Mouse (Mus musculus) intestine, embryonic 16.5 days (tissue): ENCODE results near the gene Zpbp2. TPM values are rescaled to one million over a fixed set of nuclear protein-coding genes. Genes with fewer than 3 reads are reported as not detected.

Source experiments
- ATAC-seq: fragments of 200-750 bp; cut with Nextera tagmentation; 2 replicates; pipeline ENCODE4 v1.8.0; 2017; ENCODE audit warnings: moderate TSS enrichment, moderate library complexity
- H3K27ac ChIP-seq: fragments of 300-500 bp; sonication (generic); 2 replicates; pipeline ENCODE4 v1.5.1; 2014; ENCODE audit warnings: mild to moderate bottlenecking, low read length
- H3K27me3 ChIP-seq: fragments of 300-500 bp; sonication (generic); replicated peaks from 2 replicates; pipeline ENCODE4 v1.6.1; 2014; ENCODE audit warnings: low read length, control low read depth, mixed read lengths; ENCODE audit not compliant: control insufficient read depth, insufficient read depth
- H3K36me3 ChIP-seq: fragments of 300-500 bp; sonication (generic); 2 replicates; pipeline ENCODE4 v1.6.1; 2014; ENCODE audit warnings: low read length, control low read depth; ENCODE audit not compliant: control insufficient read depth, insufficient read depth
- H3K4me1 ChIP-seq: fragments of 300-500 bp; sonication (generic); 2 replicates; pipeline ENCODE4 v1.6.1; 2014; ENCODE audit warnings: low read length, control low read depth, mixed read lengths; ENCODE audit not compliant: control insufficient read depth, insufficient read depth
- H3K4me2 ChIP-seq: fragments of 300-500 bp; sonication (generic); 2 replicates; pipeline ENCODE4 v1.6.1; 2014; ENCODE audit warnings: low read depth, low read length, control low read depth
- H3K4me3 ChIP-seq: fragments of 300-500 bp; sonication (generic); 2 replicates; pipeline ENCODE4 v1.5.1; 2014; ENCODE audit warnings: mild to moderate bottlenecking, low read length
- H3K9ac ChIP-seq: fragments of 300-500 bp; sonication (generic); 2 replicates; pipeline ENCODE4 v1.6.1; 2014; ENCODE audit warnings: low read depth, low read length
- H3K9me3 ChIP-seq: fragments of 300-500 bp; sonication (generic); 2 replicates; pipeline ENCODE4 v1.6.1; 2016; ENCODE audit warnings: low read length, control low read depth; ENCODE audit not compliant: control insufficient read depth
- WGBS: fragments of 180-500 bp; shearing (Covaris S2); extraction: QIAGEN DNeasy Blood & Tissue Kit; methylation state at CpG from one replicate; pipeline ENCODE4 v1.1.7; 2014; 5-methylcytosine and 5-hydroxymethylcytosine counted together
- polyA plus RNA-seq: library from polyadenylated mRNA; unstranded; fragments of >200 nt; fragmentation: Nextera tagmentation; extraction: Ambion mirVana; gene quantifications from 2 replicates; pipeline ENCODE4 v1.2.1, GENCODE M21; 2015

Gene Zpbp2
- 0.92 and 1.0 TPM in 2 replicates for polyA plus RNA-seq

DNA sequence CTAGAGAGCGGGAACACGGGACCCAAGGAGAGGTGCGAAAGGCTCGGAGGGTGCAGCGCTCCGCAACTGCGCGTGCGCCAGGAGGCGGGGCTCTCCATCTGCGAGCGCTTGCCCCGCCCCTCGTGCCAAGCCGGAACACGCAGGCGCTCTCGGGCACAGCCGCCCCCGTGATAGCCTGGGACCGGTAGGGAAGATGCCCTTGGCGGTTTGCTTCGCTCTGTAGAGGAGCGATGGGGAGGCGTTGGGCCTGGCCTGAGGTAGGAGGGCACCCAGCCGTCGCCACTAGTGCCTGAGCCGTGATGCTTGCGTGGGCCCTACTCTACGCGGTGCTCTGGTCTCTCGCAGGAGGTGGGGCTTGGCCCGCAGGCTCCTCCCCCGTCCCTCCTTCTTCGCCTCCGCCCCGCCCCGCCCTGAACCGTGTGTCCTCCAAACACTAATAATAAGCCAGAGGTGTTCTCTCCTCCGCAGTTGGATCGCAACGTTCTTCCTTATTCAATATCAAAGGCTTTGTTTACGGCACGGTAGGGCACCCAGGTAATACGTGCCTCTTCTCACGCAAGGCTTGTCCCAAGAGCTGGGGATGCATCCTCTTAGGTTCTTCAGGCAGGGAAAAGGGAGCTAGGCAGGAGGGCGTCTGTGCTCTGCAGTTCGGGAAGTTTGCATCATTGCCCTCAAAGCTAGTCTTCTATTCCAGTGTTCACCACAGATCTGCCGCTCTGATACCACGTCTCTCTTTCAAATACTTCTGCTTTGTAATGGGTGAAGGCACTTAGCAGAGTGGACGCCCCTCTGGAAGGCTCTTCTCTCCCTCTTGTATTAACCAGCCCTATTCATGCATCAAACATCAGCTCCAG lies at the start of gene Zpbp2:
TSS of gene Zpbp2 (plus strand) at position 123 of the 854 bp plus-strand sequence.
- peaks cover 2% of the 10 kb centered on the region; the same call in 1 of the 2 replicates for H3K9me3 ChIP-seq
- under 1% methylated on average over 51 of the region's 51 CpGs for WGBS
- peak within 1 kb of the TSS; percentile 50 for H3K27ac ChIP-seq
- peaks cover 9% of the 10 kb centered on the region; the same call in 1 of the 2 replicates for H3K4me1 ChIP-seq
- H3K9ac ChIP-seq = peak within 1 kb of the TSS; percentile 79
- peak within 1 kb of the TSS; percentile 76 for H3K4me3 ChIP-seq
- H3K4me2 ChIP-seq = peak within 1 kb of the TSS; percentile 57
- peak; percentile 99 for ATAC-seq
- peaks cover 15% of the 10 kb centered on the region for H3K27me3 ChIP-seq
- no peaks in the 10 kb centered on the region for H3K36me3 ChIP-seq

DNA sequence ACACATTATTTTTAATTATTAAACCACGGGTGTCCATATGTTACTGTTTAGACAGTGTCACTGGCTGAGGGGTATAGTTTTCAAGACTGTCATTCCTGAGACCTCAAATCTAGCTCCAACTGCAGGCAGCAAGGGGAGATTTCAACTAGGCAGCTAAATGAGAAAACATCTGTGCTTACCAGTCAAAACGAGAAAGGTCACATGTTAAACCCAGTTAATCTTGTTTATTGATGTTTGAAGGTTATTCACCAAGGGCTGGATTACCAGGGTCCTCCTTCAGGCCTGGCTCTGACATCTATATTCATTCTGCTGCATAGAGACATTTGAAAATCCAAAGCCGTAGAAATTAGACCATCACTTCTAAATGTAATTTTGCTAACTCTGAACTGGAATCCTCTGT lies 46.0 kb upstream of the Zpbp2 start:
- no peaks in the 10 kb centered on the region for H3K4me1 ChIP-seq
- H3K4me3 ChIP-seq = no peak overlapping the region
- no peaks in the 10 kb centered on the region for H3K27me3 ChIP-seq
- no peak overlapping the region for H3K4me2 ChIP-seq
- no peaks in the 10 kb centered on the region for H3K36me3 ChIP-seq
- H3K27ac ChIP-seq = no peak overlapping the region
- WGBS = 51% methylated on average over 3 of the region's 3 CpGs
- ATAC-seq = no peak
- no peak overlapping the region for H3K9ac ChIP-seq
- H3K9me3 ChIP-seq = no peaks in the 10 kb centered on the region

DNA sequence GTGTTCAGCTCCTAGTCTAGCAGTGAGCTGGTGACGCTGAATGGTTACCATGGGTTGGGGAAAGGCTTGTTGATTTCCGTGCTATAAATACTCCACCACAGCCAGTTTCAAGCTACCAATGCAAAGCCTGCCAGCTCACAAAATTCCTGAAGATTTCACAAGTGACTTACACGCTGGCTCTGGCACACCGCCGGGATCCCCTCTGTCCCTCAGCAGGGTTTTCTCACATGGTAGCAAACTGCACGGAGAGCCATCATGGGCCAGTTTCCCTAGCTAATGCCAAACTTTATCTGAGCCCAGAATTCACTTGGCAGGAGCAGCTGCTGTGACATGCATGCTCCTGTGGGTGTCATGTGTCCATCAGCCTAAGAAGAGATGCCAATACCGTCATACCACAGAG lies 41.5 kb upstream of the Zpbp2 start:
- H3K27ac ChIP-seq = no peak overlapping the region
- ATAC-seq = no peak
- WGBS = 79% methylated on average over 7 of the region's 7 CpGs
- no peaks in the 10 kb centered on the region for H3K27me3 ChIP-seq
- H3K4me3 ChIP-seq = no peak overlapping the region
- no peak overlapping the region for H3K9ac ChIP-seq
- no peak overlapping the region for H3K4me2 ChIP-seq
- no peaks in the 10 kb centered on the region for H3K9me3 ChIP-seq
- no peaks in the 10 kb centered on the region for H3K36me3 ChIP-seq
- H3K4me1 ChIP-seq = no peaks in the 10 kb centered on the region

DNA sequence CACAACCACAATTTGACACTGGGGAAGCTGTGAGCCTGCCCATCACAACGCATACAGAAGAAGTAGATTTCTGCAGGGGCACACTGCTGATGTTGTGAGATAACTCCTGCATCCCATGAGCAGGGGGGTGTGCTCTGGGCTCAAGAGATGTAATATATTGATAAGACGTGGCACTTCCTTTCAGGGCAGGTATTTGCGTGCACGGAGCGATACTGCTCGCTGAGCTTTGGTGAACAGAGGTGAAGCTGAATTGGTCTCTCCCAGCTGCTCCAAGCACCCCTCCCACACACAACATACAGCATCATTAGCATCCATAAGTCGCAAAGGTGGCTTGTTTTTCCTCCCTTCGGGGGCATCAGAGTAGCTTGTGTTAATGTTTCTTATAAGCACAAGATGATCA lies 40.8 kb upstream of the Zpbp2 start:
- Histone ChIP-seq H3K4me1 (no peaks in the 10 kb centered on the region), H3K4me2 (no peak overlapping the region), H3K27ac (no peak overlapping the region), H3K4me3 (no peak overlapping the region), H3K9ac (no peak overlapping the region), H3K36me3 (no peaks in the 10 kb centered on the region), H3K9me3 (no peaks in the 10 kb centered on the region), H3K27me3 (no peaks in the 10 kb centered on the region)
- WGBS = 83% methylated on average over 8 of the region's 8 CpGs
- no peak for ATAC-seq

DNA sequence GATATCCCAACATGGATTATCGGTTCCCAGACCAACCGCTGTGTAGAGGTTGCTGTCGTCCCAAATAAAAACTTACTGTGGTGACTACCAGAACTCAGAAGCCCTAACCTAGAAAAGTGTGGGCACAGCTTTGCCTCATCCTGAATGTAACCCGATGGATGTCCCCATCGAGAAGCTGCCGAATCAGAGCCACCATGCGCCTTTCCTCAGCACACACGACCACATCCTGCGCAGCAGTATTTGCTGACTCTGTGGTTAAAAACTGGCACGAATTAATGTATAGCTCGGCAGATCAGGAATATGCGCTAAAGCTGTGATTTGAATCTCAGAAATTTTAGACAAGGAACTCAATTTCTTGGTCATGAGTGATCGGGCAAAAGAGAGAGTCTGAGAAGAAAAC lies 38.0 kb upstream of the Zpbp2 start:
- Histone ChIP-seq H3K4me2 (no peak overlapping the region), H3K9me3 (no peaks in the 10 kb centered on the region), H3K4me1 (no peaks in the 10 kb centered on the region), H3K9ac (no peak overlapping the region), H3K36me3 (no peaks in the 10 kb centered on the region), H3K27me3 (no peaks in the 10 kb centered on the region), H3K27ac (no peak overlapping the region), H3K4me3 (no peak overlapping the region)
- no peak for ATAC-seq
- WGBS = 92% methylated on average over 13 of the region's 13 CpGs

DNA sequence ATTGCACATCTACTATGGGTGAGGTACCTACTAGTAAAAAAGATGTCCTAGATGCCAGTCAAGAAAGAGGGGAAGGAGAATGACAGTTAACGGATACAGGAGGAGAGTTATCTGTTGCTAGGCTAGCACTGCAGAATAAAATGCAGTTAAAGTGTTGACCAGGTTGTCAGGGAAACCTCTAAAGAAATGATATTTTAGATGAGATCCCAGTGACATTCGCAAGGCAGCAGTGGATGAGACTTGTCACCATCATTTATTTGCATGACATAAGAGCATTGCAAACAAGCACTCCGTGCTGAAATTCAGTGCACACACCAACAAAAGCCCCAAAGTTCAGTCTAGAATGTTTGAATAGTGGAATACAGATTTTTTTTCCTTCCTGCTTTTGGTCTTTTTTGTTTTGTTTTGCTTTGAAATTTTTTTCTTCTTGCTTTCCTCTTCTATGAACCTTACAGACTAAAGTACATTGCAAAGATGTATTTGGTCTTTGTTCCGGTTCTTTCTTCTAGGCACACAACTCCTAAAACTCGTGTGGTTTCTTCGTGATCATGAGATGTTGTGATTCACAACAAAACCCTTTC lies 37.5 kb upstream of the Zpbp2 start:
- Histone ChIP-seq H3K27me3 (no peaks in the 10 kb centered on the region), H3K9ac (no peak overlapping the region), H3K36me3 (no peaks in the 10 kb centered on the region), H3K4me2 (no peak overlapping the region), H3K4me3 (no peak overlapping the region), H3K4me1 (no peaks in the 10 kb centered on the region), H3K9me3 (no peaks in the 10 kb centered on the region), H3K27ac (no peak overlapping the region)
- ATAC-seq = no peak
- WGBS = 75% methylated on average over 6 of the region's 6 CpGs

DNA sequence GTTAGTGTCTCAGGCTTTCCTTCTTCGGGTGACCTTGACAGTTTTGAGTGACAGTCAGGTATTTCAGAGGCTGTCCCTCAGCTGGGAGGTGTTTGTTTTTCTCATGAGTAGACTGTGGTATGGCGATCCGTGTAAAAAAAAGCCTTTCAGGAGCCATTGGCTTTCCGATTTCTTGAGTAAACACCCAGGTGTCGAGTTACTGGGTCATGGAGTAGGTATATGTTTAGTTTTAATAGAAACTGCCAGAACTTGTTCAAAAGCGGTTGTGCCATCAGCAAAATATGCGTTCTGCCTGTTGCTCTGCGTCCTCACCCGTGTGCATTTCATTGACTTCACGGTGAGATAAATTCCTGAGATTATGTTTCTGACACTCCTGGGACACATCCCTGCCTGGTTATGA lies 30.4 kb upstream of the Zpbp2 start:
- Histone ChIP-seq H3K27me3 (no peaks in the 10 kb centered on the region), H3K9ac (no peak overlapping the region), H3K27ac (no peak overlapping the region), H3K36me3 (no peaks in the 10 kb centered on the region), H3K4me1 (no peaks in the 10 kb centered on the region), H3K9me3 (no peaks in the 10 kb centered on the region), H3K4me2 (no peak overlapping the region), H3K4me3 (no peak overlapping the region)
- WGBS = 26% methylated on average over 10 of the region's 10 CpGs
- no peak for ATAC-seq

DNA sequence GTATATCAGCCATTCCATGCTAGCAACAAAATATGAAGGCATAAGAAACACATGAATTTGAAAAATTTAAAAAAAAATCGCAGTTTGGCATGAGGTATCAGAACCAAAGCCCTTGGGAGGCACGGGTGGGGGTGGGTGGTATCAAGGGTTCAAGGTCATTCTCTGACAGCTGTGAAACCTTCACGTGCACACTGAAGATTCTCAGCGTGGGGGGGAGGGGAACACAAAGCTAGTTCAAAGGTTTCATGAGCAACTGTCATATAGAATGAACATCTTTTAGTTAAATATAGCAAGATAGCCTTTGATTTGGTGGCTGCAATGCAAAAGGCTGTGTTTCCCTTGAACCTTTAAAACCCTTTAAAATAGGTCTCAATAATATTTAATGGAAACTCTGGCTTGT lies 25.8 kb upstream of the Zpbp2 start:
- ATAC-seq = no peak
- Histone ChIP-seq H3K4me1 (no peaks in the 10 kb centered on the region), H3K4me2 (no peak overlapping the region), H3K36me3 (no peaks in the 10 kb centered on the region), H3K4me3 (no peak overlapping the region), H3K27ac (no peak overlapping the region), H3K9ac (no peak overlapping the region), H3K9me3 (no peaks in the 10 kb centered on the region), H3K27me3 (no peaks in the 10 kb centered on the region)
- WGBS = 51% methylated on average over 4 of the region's 4 CpGs

DNA sequence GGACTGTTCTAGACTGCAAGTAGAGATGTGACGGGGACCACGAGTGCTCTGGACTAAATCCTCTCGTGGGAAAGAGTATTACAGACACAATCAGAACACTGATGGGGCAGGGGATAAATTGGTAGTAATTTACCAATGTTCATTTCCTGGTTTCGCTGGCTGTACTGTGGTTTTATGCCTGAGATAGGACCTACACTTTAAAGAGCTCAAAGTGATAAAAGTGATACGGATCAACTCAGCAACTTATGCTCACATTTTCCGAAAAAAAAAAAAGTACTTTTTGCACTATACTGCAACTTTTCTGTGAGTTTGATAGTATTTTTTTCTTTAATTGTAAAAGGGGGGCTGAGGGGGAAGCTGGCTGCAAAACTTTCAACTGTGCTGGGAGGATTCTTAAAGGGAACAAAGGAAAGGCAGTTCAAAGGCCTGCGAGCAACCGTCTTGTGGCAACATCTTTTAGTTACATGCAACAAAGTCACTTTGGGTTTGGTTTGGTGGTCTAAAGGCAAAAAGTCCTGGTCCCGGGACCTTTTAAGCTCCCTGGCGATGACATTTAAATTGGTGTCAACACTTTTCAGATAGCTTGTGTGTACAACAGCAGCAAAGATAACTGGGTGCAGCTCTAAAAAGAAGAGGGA lies 24.0 kb upstream of the Zpbp2 start:
- H3K27ac ChIP-seq = no peak overlapping the region
- H3K27me3 ChIP-seq = no peaks in the 10 kb centered on the region
- H3K4me1 ChIP-seq = no peaks in the 10 kb centered on the region
- H3K36me3 ChIP-seq = no peaks in the 10 kb centered on the region
- no peak for ATAC-seq
- no peaks in the 10 kb centered on the region for H3K9me3 ChIP-seq
- no peak overlapping the region for H3K9ac ChIP-seq
- WGBS = 72% methylated on average over 10 of the region's 10 CpGs
- no peak overlapping the region for H3K4me3 ChIP-seq
- no peak overlapping the region for H3K4me2 ChIP-seq
